Mouse (Mus musculus) adrenal gland, adult 18-20 months (tissue): Measurements from ENCODE around the gene Ctnnbl1. TPM values are rescaled to one million over a fixed set of nuclear protein-coding genes. Genes with fewer than 3 reads are reported as not detected.

Experiments
- DNase-seq, 2 experiments: peaks; one replicate each; pipeline ENCODE4 v3.0.0; 2021 to 2022; ENCODE audit warnings: low spot score in 2 of 2
- total RNA-seq, 2 experiments: library from RNA; stranded (reverse); gene quantifications; 1 replicate in 1 of 2; 2 replicates in 1 of 2; pipeline ENCODE4 v1.2.3; 2021

Gene Ctnnbl1
- total RNA-seq, 2 experiments from 2014 or later = 17.7 to 18.1 TPM

DNA sequence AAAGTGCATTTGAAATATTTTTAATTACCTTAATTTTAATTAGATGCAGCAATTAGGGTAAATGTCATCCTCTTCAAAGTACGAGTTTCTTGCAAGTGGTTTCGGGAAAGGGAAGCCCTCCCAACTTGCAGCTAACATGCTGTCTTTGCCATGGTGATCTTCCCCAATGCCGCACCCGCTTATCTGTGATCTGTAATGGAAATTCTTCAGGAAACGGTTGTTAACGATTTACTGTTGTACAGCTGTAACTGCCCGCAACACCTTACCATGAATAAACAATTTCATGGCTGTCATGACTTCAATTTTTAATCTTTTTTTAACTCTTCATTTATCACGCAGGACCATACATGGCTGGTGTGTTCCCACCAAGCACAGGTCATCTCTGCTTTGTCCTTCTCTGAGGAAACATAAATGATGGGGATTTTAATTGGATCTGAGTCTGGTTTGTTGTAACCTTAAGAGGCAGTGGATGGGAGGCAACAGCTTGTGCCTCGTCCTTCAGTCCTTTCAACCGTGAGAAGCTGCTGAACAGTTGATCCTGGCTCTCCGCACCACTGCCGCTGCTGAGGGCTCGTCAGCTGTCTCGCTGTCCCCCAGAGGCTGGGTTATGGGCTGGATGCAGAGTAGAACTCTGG lies 54.4 kb downstream of the Ctnnbl1 start:
- no peak for DNase-seq

DNA sequence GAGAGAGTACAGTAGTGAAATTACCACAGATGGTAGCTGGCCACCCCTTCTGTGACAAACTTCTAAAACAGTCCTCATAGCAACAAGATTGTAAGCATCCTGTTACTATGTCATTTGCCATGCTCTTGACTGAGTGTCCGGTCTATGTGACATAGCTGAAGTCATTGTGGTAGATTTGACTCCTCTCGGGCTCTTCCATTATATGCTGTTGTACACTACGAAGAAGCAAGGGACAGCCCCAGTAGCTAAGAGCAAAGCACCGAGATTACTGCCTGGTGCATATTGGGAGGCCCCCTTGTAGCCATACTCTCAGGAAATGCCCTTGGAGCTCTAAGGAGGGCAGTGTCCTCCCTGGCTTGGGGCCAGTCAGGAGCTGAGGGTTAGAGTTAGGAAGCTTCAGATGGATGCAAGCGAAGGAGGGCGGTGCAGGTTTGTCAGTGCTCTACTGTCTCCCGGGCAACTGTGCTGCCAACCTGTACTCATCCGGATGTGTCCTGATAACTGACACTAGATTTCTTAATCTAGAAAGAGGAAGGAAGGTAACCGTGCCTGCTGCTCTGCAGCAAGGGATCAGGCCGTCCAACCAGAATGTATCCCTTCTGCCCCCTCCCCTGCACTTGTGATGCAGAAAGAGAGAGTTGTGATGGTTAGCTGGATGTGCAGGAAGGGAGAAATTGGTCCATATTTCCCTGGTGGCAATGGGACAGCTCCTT lies 55.8 kb downstream of the Ctnnbl1 start:
- DNase-seq = no peak

DNA sequence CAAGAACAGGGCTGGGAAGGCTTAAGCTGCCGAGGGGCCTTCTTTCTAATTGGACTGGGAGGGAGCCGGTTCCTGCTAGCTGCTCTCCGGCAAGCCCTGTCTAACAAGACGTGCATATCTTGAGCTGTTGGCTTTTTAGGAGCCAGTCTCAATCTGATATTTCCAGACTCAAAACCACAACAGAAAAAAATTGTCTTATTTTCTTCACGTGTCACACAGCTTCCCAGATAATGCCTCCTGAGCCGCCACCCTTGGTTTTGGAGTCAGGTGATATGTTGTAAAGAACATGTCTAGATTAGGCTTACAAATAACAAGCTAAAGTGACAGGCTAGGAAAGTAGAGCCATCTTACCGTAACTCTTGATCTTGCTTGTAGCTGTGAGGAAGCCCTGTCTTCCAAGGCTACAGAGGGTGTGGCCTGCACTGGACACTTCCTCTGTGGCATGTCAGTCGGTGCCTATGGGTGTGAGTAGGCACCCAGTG lies 56.7 kb downstream of the Ctnnbl1 start:
- no peak for DNase-seq

DNA sequence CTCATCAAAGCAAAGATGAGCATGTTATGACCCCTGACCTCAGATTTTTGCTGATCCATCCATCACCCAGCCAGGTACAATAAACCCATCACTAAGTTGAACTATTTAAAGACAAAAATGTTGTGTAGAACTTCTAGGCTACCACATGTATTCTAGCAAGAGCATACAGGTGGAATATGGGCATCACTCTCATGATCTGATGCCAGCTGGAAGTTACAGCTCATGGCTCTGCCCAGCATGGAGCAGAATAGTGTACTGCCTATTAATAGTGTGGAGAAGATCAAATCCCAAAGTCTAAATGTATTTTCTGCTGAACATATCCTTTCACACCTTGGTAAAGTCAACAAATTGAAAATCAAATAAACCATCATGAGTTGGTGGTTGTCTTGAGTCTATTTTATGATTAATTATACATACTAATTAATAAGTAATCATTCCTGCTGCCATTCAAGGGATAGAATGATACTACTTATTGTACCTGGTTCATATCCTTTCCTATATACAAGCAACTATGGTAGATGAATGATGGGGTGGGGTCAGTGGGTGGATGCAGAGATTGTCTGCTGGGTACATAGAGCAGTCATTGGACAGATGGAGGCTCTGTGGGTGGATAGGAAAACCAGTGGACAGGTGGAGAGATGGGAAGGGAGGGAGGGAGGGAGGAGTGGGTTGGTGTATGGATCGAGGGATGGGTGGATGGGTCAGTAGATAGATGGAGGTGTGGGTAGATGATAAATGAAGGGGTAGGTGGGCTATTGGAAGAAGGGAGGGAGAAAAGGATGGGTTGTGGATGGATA lies 58.6 kb downstream of the Ctnnbl1 start:
- no peak for DNase-seq

DNA sequence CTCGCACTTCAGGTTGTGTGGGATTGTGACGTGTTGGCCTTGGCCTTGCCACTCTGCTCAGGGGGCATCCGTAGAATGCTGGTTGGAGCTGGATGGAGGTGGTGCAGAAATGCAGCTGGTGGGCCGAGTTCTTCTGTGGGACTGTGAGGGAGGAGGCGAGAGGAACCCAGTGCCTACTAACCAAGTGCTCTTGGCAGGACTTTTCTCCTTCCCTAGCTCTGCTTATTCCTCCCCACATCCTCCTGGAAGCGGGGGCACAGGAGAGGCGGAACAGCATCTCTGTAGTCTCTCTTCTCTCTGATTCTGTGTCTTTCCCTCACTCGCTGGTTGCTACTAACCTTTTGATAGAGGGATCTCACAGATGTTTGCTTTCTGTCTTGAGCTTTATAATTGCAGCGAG lies 62.3 kb downstream of the Ctnnbl1 start:
- no peak for DNase-seq

DNA sequence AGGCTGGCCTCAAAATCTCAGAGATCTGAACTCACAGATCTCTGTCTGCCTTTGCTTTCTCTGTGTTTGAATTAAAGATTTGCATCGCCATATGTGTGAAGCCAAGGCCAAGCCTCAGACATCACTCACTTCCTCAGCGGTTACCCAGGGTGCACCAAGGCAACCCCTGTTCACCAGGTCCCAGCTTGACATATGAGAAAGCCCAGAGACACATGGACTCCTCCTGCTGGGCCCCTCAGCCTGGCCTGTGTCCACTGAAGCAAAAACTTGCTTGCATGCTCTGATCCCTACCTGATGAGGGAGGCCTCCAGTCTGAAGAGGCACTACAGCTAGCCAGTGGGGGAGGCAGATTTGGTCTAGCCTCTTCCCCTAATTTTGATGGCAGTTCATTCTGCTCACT lies 63.1 kb downstream of the Ctnnbl1 start:
- no peak for DNase-seq

DNA sequence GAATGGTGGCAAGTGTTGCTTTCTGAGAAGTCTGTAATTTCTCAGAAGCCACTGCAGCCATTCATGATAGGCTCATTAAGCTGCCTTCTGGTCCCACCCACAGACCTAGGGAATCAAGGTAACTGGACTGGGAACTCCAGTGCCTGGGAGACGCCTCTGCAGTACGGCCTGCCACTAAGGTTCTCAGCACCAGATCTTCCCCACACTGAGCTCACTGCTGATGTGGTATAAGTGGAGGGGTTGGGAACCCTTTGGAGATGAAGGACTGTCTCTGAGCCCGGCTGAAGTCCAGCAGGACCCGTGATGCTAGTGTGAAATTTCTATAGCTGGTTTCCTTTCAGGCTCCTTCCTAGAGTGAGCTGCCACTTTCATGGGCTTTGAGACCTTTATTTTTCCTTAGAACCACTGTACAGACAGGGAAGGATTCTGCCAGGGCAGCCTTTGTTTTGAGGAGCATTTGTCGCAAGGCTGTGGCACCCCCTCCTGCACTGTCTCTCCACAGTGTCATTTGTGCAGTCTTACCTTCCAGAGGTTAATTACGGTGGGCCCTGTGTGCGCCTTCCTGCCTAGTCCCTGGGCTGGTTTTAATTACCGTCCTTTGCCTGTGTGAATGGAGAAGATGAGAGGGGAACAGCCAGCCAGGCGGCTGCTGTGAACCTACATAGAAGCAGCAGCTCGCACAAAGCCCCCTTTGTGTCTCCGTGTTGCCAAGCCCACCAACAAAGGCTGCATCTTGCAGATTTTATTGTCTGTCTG lies 63.7 kb downstream of the Ctnnbl1 start:
- no peak for DNase-seq

DNA sequence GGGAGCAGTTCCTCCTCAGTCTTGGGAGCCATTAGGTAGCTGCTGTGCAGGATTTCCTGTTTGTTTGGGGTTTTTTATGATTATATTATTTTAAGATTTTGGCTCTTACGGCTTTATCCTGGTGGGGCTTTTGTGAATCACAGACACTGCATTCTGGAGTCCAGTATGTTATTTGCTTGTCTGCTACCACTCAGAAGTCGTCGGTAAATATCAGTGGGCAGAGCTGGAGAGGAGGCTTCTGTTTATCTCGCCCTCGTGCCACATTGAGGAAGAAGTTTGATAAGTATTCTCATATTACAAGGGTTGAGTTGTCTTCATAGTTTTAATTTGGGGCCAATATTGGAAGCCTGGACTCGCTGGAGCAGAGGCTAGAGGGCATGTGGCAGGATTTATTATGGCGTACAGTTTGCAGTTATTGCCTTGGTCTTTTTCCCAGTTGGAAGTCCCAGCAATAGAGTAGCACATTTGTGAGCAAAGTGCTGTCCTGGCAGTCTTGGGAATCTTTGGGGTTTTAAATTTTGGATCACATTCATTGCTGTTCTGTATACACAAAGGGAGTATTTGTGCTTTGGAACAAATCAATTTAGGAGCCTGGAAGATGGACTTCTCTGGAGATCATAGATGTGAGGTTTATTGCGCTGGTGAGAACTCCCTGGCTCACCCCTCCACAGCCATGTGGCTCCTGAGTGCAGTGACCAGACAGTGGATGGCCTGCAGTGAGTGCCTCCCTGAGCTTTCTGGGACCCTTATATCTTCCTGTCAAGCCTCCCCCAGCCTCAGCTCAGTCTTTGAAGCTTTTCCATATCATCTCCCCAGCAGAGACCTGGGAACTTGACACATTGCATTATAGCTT lies 64.5 kb downstream of the Ctnnbl1 start:
- DNase-seq = no peak

DNA sequence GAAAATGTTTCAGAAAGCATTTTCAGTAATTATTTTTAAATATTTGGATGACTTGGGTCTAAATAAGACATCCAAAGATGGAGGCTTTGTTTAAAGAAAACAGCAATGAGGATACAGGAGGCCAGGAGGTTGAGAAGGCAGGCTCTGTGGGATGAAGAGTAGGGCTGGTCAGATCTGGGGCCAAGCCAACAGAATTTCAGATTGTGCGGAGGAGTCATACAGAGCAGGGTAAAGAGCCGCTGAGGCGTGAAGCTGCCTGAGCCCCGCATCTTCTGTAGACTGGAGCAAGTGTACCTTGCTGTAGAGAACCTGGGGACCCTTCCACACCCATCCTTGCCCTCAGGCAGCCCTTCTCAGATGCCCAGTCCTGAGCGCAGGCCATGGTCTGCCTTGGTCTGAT lies 65.5 kb downstream of the Ctnnbl1 start:
- DNase-seq = no peak

DNA sequence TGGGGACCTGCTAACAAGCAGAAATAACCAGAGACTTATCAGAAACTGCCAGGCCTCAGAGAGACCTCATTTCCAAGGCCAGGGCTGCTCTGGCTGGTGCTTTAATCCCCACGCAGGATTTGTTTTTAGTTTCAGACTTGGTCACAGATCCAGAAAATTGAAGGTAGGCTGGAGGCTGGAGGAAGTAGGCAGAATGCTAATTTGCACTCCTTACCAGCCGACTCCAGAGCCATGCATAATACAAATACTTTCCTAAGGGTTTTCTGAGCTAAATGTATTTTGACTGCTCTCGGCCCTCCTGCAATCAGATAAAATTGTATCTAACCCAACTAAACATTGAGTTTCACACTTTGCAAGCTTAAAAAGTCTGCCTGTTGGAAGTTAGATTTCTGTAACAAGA lies 67.2 kb downstream of the Ctnnbl1 start:
- no peak for DNase-seq

DNA sequence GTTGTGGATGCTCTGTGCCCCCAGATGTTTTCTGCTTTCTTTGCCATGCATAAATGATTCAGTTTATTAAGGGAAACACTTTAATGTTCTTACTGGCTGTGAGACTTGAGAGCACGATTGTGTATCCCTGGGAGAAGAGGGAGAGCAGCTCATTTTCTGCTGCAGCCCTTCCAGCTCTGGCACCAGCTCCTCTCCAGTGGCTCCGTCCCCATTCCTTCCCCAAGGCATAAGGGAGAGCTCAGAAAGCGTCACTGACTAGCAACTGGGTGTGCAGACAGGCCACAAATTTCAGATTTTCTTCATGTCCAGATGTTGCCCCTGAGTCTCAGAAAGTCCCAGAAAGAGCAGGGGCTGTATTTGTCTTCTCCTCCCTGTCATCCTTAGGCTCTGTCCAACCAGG lies 67.9 kb downstream of the Ctnnbl1 start:
- DNase-seq = no peak

DNA sequence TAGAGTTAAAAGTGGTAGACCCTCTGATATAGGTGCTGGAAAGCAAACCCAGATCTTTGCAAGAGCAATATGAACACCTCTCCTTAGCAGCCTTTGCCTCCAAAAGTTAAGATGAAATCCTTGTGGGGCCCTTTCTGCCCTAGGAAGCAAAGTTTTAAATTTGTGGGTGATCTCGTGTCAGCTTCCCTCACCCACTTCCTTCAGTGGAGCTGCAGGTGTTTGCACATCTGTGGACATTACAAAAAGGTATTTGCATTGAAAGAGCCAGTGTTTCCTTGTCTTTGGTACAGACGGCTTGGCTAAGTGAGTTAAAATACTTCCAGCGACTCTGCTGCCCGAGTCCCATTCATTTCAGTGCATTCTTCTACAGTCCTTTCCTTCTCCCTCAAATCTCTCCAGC lies 69.9 kb downstream of the Ctnnbl1 start:
- no peak for DNase-seq

DNA sequence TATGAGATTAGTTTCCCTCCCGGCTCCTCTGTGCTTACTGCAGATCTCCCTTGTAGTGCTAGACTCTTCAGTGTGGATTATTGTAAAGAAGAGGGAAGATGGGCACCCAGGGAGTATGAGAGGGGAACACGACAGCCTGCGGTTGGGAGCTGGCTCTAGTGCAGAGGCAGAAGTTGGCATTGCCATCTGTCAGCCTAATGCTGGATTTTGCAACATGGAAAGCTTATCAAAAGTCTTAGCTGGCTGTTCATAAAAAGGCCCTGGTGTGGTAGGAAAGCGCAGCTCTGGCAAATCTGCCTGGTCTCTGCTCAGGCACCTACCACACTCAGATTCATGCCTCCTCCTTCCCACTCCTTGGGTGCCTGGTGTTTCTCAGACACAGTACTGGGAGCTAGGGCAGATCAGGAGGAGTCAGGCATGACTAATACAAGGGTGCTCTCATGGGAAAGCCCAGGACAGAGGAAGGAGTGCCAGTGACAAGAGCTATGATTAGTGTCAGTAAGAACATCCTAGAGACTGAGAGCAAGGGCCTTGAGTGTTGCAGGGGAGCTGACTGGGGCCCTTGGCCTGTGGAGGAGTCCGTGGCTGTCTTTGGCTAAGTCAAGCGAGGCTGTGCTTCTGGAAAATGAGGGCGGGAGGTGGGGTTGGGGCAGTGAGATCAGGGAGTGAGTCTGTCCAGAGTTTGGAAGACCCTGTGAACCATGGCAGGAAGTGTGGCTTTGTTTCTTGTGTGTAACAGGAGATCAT lies 70.6 kb downstream of the Ctnnbl1 start:
- DNase-seq = no peak

DNA sequence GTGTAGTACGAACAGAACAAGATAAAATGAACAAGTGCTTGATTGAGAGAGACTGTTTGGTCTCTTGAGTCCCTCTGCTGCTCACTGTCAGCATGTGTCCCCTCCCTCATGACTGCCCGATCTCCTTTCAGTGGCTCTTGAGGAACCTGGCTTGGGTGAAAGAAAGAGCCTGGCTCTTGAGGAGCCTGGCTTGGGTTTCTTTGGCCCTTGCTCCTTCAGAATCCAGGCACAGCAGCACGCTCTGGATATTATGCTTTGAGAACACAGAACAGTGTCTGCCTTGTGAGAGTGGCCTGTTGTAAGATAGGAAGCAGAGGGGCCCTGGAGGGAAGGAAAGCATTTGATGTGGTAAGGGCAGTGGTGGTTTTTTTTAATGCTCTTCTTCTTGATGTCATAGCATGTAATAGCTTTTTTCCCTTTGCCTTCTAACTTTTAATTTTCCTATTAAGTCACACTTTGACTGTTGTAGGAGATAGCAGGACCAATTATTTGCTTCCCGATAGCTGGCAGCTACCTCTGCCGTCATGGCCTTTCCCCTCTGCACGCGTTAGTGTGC lies 71.2 kb downstream of the Ctnnbl1 start:
- DNase-seq = no peak

DNA sequence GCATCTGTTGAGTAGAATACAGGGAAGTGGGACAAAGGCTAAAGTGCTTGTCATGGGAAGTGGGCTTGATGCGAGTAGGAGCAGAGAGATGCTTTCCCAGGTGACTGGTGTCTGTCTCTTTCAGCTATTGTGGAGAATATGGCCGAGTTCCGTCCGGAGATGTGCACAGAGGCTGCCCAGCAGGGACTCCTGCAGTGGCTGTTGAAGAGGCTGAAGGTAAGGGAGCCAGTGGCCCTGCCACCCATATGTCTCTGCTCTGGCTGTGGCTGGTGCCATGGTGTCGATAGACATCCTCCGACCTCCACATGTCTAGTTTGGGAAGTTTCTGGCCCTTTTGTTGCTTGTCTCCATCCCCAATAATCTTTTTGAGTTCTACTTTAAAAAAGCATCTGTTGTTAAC lies 72.1 kb downstream of the Ctnnbl1 start:
- no peak for DNase-seq

DNA sequence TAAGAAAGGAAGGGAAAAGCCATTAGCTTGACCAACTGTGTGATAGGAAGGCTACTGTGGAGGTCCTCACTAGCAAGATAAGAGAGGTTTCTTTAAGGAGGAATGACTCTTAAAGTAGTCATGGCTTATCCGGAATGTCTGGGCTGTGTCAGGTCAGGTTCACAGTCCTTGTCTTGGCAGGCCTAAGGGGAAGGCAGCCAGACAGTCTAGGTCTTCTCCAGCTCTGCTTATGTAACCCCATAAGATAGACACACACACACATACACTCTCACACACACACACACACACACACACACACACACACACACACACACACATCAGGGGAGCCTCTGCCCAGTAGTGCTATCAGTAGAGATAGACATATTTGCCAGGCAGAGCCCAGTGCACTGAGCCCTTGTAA lies 73.5 kb downstream of the Ctnnbl1 start:
- no peak for DNase-seq

DNA sequence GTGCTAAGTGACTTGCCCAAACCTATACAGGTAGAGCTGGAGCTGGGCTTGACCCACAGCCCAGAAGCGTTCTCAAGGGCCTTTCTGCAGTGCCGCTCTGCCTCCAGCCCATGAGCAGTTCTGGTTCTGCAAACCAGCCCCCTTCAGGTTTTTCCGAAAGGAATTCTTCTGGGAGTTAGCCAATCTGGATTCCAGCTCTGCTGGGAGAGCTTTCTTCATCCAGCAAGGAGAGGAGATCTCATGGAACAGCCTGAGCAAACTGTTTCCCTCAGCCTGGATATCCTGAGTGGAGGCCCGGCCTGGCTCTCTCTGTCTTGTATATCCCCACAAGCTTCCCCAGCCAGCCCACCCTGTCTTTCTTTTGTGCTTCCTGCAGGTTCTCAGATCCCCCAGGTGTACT lies 75.9 kb downstream of the Ctnnbl1 start:
- no peak for DNase-seq

DNA sequence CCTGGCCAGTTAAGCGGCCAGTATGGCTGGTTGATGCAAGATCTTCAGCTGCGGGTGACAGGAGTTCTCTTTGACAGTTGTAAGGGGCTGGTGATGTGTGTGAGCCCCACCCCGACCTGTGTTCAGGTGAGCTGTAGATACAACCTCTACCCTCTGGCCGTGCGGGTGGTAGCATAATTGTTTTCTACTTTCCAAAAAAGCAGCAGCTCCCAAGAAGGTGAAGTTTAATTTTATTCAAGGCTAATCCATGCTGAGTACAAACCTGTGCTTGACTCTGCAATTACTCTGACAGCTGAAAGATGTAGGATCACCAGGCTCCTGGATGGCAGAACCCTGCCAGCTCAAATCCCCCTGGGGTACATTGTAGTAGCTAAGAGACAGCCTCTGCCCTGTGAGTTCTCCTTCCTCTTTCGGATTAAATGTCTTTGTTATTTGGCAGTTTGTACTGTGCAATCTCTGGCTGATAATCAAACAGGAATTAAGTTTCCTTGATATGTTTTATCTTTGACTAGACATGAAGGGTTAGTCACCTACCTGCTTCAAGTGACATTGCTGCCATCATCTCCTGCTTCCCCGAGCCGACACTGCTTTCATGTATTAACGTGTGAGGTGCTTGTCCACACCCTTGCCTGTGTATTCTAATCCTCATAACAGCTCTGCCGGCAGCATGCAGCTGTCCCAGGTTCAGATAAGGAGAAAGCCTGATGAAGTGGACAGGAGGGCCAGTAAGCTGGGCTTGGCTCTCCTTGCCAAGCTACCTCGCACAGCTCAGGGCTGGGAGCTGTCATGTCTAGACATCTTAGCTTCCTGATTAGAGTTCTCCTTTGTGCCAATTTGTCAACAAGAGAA lies 77.1 kb downstream of the Ctnnbl1 start:
- no peak for DNase-seq

DNA sequence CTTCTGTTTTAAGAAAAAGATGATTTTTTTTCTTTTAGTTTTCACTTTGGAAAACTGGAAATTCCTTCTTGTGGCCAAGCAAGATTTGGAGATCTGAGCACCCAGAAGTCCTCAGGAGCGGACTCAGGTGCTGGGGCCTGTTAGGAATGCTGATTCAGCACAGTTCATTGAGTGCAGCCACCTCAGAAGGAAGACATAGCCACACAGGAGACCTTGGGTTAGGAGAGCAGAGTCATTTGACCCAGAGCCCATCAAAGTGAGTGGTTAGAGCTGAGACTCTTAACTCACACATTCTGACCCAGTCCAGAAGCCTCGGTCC lies 77.7 kb downstream of the Ctnnbl1 start:
- DNase-seq = no peak
